Mouse (Mus musculus) hindbrain, embryonic 12.5 days (tissue): ENCODE data around the gene Srf. TPM values are rescaled to one million over a fixed set of nuclear protein-coding genes. Genes with fewer than 3 reads are reported as not detected.

ENCODE experiments used
- ATAC-seq: fragments of 200-750 bp; cut with Nextera tagmentation; 2 replicates; pipeline ENCODE4 v1.8.0; 2017; ENCODE audit warnings: moderate TSS enrichment; ENCODE audit not compliant: low FRiP score
- H3K27ac ChIP-seq: fragments of 300-500 bp; sonication (generic); 2 replicates; pipeline ENCODE4 v1.5.1; 2016; ENCODE audit warnings: mild to moderate bottlenecking
- H3K27me3 ChIP-seq: fragments of 300-500 bp; sonication (generic); 2 replicates; pipeline ENCODE4 v1.6.1; 2016; ENCODE audit warnings: mild to moderate bottlenecking
- H3K36me3 ChIP-seq: fragments of 300-500 bp; sonication (generic); 2 replicates; pipeline ENCODE4 v1.6.1; 2016; ENCODE audit warnings: mild to moderate bottlenecking
- H3K4me1 ChIP-seq: fragments of 300-500 bp; sonication (generic); 2 replicates; pipeline ENCODE4 v1.6.1; 2016
- H3K4me2 ChIP-seq: fragments of 300-500 bp; sonication (generic); replicated peaks from 2 replicates; pipeline ENCODE4 v1.6.1; 2016; ENCODE audit warnings: mild to moderate bottlenecking
- H3K4me3 ChIP-seq: fragments of 300-500 bp; sonication (generic); 2 replicates; pipeline ENCODE4 v1.5.1; 2016; ENCODE audit warnings: mild to moderate bottlenecking
- H3K9ac ChIP-seq: fragments of 300-500 bp; sonication (generic); 2 replicates; pipeline ENCODE4 v1.6.1; 2016; ENCODE audit warnings: mild to moderate bottlenecking, moderate library complexity
- H3K9me3 ChIP-seq: fragments of 300-500 bp; sonication (generic); replicated peaks from 2 replicates; pipeline ENCODE4 v1.6.1; 2016; ENCODE audit warnings: mild to moderate bottlenecking
- WGBS: fragments of 180-500 bp; shearing (Covaris S2); methylation state at CpG from one replicate; pipeline ENCODE4 v1.1.7; 2016; 5-methylcytosine and 5-hydroxymethylcytosine counted together
- polyA plus RNA-seq: library from polyadenylated mRNA; unstranded; fragments of >200 nt; fragmentation: Nextera tagmentation; extraction: Ambion mirVana; gene quantifications from 2 replicates; pipeline ENCODE4 v1.2.1, GENCODE M21; 2016

Gene Srf
- polyA plus RNA-seq, 1 experiment from 2014 or later: 5.9 TPM

DNA sequence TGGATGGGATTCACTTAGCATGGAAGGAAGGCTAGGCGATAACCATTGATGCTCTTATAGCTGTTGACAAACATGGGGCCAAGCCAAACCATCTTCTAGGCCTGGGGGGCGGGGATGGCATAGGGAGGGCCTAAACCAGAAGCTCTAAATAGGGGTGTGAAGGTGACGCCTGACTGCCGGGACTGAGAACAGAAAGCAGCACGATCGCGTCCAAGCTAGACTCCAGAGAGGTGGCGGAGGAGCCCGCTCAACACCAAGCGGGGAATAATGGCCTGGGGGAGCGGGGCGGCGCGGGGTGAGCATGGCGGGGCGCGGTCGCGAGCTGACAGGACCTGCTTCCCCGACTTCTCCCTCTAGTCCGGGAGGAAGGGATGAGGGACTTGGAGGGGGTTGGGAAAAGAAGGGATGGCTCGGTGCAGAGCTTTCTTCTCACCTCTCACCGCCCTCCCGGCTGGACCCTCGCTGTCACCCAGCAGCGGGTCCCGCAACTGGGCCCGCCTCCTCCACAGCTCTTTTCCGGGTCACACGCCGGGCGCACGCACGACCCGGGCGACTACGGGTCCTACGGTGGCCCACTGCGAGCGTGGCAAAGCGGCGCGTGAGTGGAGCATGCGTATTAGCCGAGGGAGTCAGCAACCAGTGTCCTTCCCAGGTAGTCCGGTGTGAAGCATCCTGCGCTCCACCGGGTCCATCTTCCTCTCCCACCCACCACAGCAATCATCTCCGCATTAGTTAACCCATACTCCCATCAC, 10.0 kb downstream of the Srf start, which contains the start of gene Cul9:
Gene Cul9 (minus strand): TSS at position 576 of the 752 bp plus-strand sequence.
- Histone ChIP-seq H3K9ac (peak within 1 kb of the TSS; percentile 87), H3K9me3 (no peaks in the 10 kb centered on the region), H3K27me3 (peaks cover 19% of the 10 kb centered on the region), H3K4me1 (peaks cover 19% of the 10 kb centered on the region), H3K4me2 (peak within 1 kb of the TSS; percentile 89), H3K4me3 (peak within 1 kb of the TSS; percentile 68), H3K27ac (no peak within 1 kb of the TSS), H3K36me3 (peaks cover 39% of the 10 kb centered on the region)
- peak; percentile 76 for ATAC-seq
- 2% methylated on average over 46 of the region's 49 CpGs for WGBS

GRCm38 (mm10) chr17:46543661-46544060, 12.3 kb downstream of the Srf start:
- Histone ChIP-seq H3K4me2 (no peak overlapping the region), H3K9me3 (no peaks in the 10 kb centered on the region), H3K4me3 (no peak overlapping the region), H3K27ac (no peak overlapping the region), H3K9ac (no peak overlapping the region), H3K4me1 (peaks cover 17% of the 10 kb centered on the region), H3K36me3 (peaks cover 31% of the 10 kb centered on the region), H3K27me3 (peaks cover 26% of the 10 kb centered on the region)
- WGBS: 93% methylated on average over 12 of the region's 12 CpGs
- no peak for ATAC-seq

DNA sequence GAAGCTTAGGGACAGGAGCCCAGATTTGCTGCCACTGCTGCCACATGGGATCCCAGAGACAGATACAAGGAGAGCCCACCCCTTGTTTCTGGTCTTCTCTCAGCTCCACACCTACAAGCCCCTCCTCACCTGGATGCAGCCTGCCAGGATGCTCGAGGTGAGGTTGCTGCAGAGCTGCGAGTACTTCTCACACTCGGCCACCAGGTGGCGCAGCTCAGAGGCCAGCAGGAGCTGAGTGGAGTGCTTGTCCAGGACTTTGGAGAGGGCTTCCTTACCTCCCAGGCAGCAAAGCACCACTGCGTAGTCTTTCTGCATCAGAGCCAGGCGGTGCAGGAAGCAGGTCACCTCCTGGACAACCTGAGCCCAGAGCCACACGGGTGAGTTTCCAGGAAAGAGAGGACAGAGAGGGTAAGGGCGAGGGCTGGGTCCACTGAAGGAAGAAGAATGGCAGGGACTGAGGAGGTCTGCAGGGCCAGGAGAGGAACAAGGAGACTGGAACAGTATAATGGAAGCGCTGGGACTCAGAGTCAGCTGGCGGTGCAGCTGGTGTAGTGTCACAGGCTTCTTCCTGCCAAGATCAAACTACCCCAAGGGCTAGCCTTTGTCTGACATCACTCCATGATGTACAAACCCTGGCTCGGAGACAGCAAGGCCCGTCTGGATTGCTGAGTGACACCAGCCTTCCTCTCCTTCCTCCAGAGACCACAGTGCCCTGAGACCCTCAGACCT, 30.2 kb downstream of the Srf start:
- H3K36me3 ChIP-seq: peaks cover 22% of the 10 kb centered on the region
- H3K4me3 ChIP-seq: no peak overlapping the region
- no peaks in the 10 kb centered on the region for H3K9me3 ChIP-seq
- peak; percentile 46; the same call in 1 of the 2 replicates for ATAC-seq
- H3K27ac ChIP-seq: no peak overlapping the region
- H3K4me2 ChIP-seq: no peak overlapping the region
- H3K27me3 ChIP-seq: peaks cover 20% of the 10 kb centered on the region
- WGBS: 40% methylated on average over 12 of the region's 12 CpGs
- H3K9ac ChIP-seq: no peak overlapping the region
- no peaks in the 10 kb centered on the region for H3K4me1 ChIP-seq

DNA sequence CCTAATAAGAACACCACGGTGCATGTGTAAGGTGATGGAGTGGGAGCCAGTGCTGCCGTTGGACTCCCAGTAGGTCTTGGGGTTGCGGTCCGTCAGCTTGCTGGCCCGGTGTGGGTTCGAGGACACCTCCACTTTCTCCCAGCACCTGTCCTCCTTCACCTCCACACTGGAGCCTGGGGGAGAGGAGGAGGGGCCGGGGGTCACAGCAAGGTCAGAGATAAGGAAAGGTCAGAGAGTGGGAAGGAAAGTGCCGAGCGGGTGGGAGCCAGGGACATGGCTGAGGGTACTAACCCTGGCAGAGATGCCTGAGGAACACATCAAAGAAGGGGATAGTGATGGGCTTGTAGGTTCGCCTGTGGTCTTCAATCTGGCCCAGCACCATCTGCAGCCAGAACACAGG, 30.9 kb downstream of the Srf start:
- H3K4me3 ChIP-seq: no peak overlapping the region
- WGBS: 85% methylated on average over 10 of the region's 10 CpGs
- H3K9me3 ChIP-seq: no peaks in the 10 kb centered on the region
- H3K9ac ChIP-seq: no peak overlapping the region
- ATAC-seq: no peak
- H3K27me3 ChIP-seq: peaks cover 27% of the 10 kb centered on the region
- peaks cover 22% of the 10 kb centered on the region for H3K36me3 ChIP-seq
- no peak overlapping the region for H3K27ac ChIP-seq
- no peak overlapping the region for H3K4me2 ChIP-seq
- H3K4me1 ChIP-seq: no peaks in the 10 kb centered on the region

DNA sequence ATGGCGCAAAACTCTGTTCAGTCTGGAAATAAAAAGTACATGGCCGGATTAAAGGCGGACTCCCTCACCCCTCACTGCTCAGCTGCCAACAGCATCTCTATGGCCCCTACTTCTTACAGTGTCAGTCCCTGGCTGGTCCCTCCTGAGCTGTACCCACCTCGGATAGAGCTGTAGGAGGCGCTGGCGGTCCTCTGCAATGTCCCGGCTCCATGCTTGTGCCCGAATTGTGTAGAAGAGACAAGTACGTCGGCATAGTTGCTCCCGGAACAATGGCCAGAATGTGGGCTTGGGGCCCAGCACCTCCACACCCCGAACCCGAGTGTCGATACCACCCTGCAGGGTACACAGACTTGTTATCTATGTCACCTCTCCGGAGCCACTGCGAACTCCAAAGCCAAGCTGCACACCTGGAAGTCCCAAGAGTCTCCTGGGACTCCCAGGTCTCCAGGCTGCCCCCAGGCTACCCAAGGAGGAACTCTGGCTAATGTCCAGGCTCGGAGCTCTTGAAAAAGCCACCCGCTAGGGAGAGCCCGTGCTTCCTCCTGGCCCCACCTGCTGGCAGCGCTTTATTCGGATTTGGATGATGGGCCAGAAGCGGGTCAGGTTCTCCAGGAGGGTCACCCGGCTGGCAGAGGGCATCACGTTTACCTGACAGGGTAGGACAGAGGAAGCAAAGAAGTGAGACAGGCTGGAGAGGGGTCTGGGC, 33.9 kb downstream of the Srf start:
- 33% methylated on average over 24 of the region's 24 CpGs for WGBS
- peaks cover 33% of the 10 kb centered on the region for H3K27me3 ChIP-seq
- H3K9ac ChIP-seq: no peak overlapping the region
- ATAC-seq: no peak
- no peak overlapping the region for H3K4me3 ChIP-seq
- H3K4me2 ChIP-seq: no peak overlapping the region
- H3K4me1 ChIP-seq: no peaks in the 10 kb centered on the region
- no peaks in the 10 kb centered on the region for H3K9me3 ChIP-seq
- no peak overlapping the region for H3K27ac ChIP-seq
- H3K36me3 ChIP-seq: peaks cover 18% of the 10 kb centered on the region; the same call in 1 of the 2 replicates

DNA sequence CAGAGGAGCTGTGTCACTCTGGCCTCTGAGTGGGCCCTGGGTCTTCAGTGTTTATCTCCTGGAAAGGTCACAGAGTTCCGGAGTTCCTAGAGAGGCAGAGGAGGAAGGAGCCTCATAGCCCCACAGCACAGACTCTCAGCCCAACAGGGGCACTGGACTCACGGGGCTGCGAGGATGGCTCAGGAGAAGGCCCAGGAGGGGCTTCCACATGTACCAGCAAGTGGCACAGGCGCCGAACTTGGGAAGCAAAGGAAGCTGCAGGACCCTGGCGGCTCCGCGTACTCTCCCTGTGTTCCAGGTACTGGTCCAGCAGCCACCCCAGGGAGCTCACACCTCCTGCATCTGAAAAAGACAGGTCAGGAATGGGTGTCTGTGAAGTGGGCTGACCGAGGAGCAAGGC, 34.8 kb downstream of the Srf start:
- Histone ChIP-seq H3K9me3 (no peaks in the 10 kb centered on the region), H3K27me3 (peaks cover 33% of the 10 kb centered on the region), H3K4me1 (no peaks in the 10 kb centered on the region), H3K27ac (no peak overlapping the region), H3K9ac (no peak overlapping the region), H3K36me3 (peaks cover 14% of the 10 kb centered on the region; the same call in 1 of the 2 replicates), H3K4me3 (no peak overlapping the region), H3K4me2 (no peak overlapping the region)
- ATAC-seq: no peak
- WGBS: 77% methylated on average over 9 of the region's 9 CpGs

DNA sequence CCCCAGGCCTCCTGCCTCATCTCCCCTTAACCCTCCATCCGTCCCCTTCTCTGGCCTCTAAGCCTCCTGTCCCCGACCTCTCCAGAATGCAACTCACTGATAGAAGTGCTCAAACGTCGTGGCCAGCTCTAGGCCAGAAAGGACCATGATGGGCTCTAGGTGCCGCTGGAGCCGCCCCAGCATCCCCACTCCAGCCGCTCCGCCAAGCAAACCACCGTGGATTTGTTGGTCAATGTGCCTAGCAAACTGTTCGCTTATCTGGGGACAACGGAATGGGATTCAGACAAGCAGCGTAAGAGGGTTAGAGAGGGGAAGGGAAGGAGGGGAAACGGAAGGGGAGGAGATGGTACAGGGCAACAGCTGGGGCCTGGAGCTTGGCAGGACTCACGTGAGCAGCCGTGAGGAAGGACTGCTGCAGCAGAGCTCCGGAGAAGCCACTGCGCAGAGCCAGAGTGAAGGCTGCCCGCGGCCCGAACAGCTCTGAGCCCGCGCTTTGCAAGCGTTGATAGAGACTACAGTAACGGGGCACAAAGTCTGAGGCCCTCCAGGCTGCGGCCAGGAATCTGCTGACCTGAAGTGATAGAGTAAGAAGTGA, 35.5 kb downstream of the Srf start:
- no peak for ATAC-seq
- peak overlapping the region; percentile 20 for H3K4me2 ChIP-seq
- peak overlapping the region; percentile 1; the same call in 1 of the 2 replicates for H3K4me3 ChIP-seq
- 40% methylated on average over 25 of the region's 25 CpGs for WGBS
- no peaks in the 10 kb centered on the region for H3K4me1 ChIP-seq
- H3K27me3 ChIP-seq: peaks cover 33% of the 10 kb centered on the region
- 0 out of 2 replicates have a peak, but pooled peaks cover 7% of the 10 kb centered on the region for H3K36me3 ChIP-seq
- no peak overlapping the region for H3K27ac ChIP-seq
- no peak overlapping the region for H3K9ac ChIP-seq
- H3K9me3 ChIP-seq: no peaks in the 10 kb centered on the region

DNA sequence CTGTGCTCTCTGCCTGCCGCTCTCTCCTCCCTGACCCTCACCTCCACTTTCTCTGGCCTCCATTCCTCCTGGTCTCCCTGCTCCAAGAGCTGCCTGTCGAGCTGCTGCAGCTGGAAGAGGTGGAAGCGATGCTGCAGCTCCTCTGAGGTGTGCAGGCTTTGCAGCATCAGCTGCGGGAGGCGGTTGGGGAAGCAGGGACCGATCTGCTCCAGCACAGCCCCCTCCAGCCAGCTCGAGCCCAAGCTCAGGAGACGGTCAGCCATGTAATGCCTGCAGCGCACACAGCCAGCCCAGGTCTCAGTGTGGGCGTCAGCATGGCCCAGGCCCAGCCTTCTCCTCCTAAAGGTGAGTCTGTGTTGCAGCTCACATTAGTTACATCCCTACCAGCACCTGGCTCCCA, 36.0 kb downstream of the Srf start:
- Histone ChIP-seq H3K27me3 (peaks cover 33% of the 10 kb centered on the region), H3K36me3 (0 out of 2 replicates have a peak, but pooled peaks cover 6% of the 10 kb centered on the region), H3K9me3 (no peaks in the 10 kb centered on the region), H3K9ac (no peak overlapping the region), H3K4me1 (no peaks in the 10 kb centered on the region), H3K4me3 (peak overlapping the region; percentile 1; the same call in 1 of the 2 replicates), H3K4me2 (peak overlapping the region; percentile 20), H3K27ac (no peak overlapping the region)
- WGBS: 56% methylated on average over 10 of the region's 10 CpGs
- ATAC-seq: no peak

DNA sequence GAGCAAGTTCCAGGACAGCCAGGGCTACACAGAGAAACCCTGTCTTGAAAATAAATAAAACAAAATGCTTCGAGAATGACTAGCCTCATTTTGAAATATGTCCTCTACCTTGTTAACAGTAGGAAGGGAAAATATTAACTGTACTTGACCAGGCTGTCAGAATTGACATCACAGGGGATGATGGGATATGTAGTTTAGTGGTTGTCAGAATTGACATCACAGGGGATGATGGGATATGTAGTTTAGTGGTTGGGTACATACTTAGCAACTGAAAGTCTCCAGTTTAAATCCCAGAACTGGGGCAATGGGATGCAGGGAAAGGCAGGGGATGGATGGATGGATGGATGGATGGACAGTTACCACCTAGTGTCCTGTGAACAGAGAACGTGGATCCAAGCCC, 42.6 kb downstream of the Srf start:
- Histone ChIP-seq H3K27me3 (no peaks in the 10 kb centered on the region), H3K4me1 (no peaks in the 10 kb centered on the region), H3K9ac (no peak overlapping the region), H3K9me3 (no peaks in the 10 kb centered on the region), H3K4me2 (no peak overlapping the region), H3K36me3 (0 out of 2 replicates have a peak, but pooled peaks cover 4% of the 10 kb centered on the region), H3K27ac (no peak overlapping the region), H3K4me3 (no peak overlapping the region)
- no peak for ATAC-seq
- WGBS: 69% methylated on average over 2 of the region's 2 CpGs

GRCm38 (mm10) chr17:46511059-46511710, 44.8 kb downstream of the Srf start:
- Histone ChIP-seq H3K36me3 (no peaks in the 10 kb centered on the region), H3K27ac (no peak overlapping the region), H3K9ac (0 out of 2 replicates have a peak overlapping the region, but pooled peaks have one; percentile 4), H3K9me3 (no peaks in the 10 kb centered on the region), H3K4me1 (no peaks in the 10 kb centered on the region; the same call in 1 of the 2 replicates), H3K4me3 (no peak overlapping the region), H3K4me2 (no peak overlapping the region), H3K27me3 (no peaks in the 10 kb centered on the region; the same call in 1 of the 2 replicates)
- WGBS: 46% methylated on average over 11 of the region's 11 CpGs
- ATAC-seq: peak; percentile 51; the same call in 1 of the 2 replicates

- ATAC-seq: no peak
- Histone ChIP-seq H3K27me3 (no peaks in the 10 kb centered on the region; the same call in none of the 2 replicates), H3K9ac (no peak overlapping the region), H3K36me3 (peaks cover 16% of the 10 kb centered on the region; the same call in 1 of the 2 replicates), H3K4me1 (no peaks in the 10 kb centered on the region; the same call in 1 of the 2 replicates), H3K4me2 (no peak overlapping the region), H3K27ac (no peak overlapping the region), H3K4me3 (no peak overlapping the region), H3K9me3 (no peaks in the 10 kb centered on the region)
- WGBS: 88% methylated on average over 3 of the region's 3 CpGs
Observed at GRCm38 (mm10) chr17:46505617-46506016, 50.4 kb downstream of the Srf start.
